Mouse (Mus musculus): Measurements from ENCODE around the gene Slc25a11. TPM values are rescaled to one million over a fixed set of nuclear protein-coding genes. Genes with fewer than 3 reads are reported as not detected.

The Slc25a11 gene
- polyA plus RNA-seq, 1 experiment from 2014 or later = 144 TPM

- H3K4me3 ChIP-seq (ENCODE audit: low read depth, low read length) = no peak within 1 kb of the TSS
- no peak within 1 kb of the TSS for H3K4me2 ChIP-seq (ENCODE audit: low read depth, low read length)
- peak within 1 kb of the TSS; percentile 28; the same call in 1 of the 2 replicates for H3K9ac ChIP-seq (replicated peaks; ENCODE audit: low read length)
- H3K27me3 ChIP-seq (ENCODE audit: control insufficient read depth, insufficient read depth, low read length) = peaks cover 4% of the 10 kb centered on the region
- no peak for ATAC-seq (replicated peaks; ENCODE audit: insufficient number of reproducible peaks, low FRiP score, low TSS enrichment, low read depth)
- 60% methylated on average over 1 of the region's 1 CpGs for WGBS
- no peak for DNase-seq (ENCODE audit: low spot score)
- no peaks in the 10 kb centered on the region for H3K9me3 ChIP-seq (replicated peaks; ENCODE audit: control insufficient read depth, low read length)
- no peaks in the 10 kb centered on the region for H3K36me3 ChIP-seq (replicated peaks; ENCODE audit: control insufficient read depth, insufficient read depth, low read depth, low read length)
- no peak within 1 kb of the TSS for H3K27ac ChIP-seq (replicated peaks; ENCODE audit: low read depth, low read length)
- peaks cover 3% of the 10 kb centered on the region for H3K4me1 ChIP-seq (ENCODE audit: control insufficient read depth, insufficient read depth, low read length)
These were observed 28.2 kb downstream of the Slc25a11 start, which contains the start of gene Chrne for GRCm38 (mm10) chr11:70619101-70619500. Gene Chrne, minus strand, starts transcription at chr11:70619216.

- 0 out of 2 replicates have a peak, but pooled peaks have one; percentile 9 for ATAC-seq (replicated peaks; ENCODE audit: insufficient number of reproducible peaks, low FRiP score, low TSS enrichment, low read depth)
These were observed 31.7 kb downstream of the Slc25a11 start, which contains the start of gene 4930544D05Rik for GRCm38 (mm10) chr11:70615516-70616093. Gene 4930544D05Rik, plus strand, starts transcription at chr11:70615848.

GRCm38 (mm10) chr11:70615074-70615473 is 32.2 kb downstream of the Slc25a11 start:
- H3K9me3 ChIP-seq (replicated peaks; ENCODE audit: control insufficient read depth, low read length) = no peaks in the 10 kb centered on the region
- H3K27ac ChIP-seq (replicated peaks; ENCODE audit: low read depth, low read length) = no peak overlapping the region
- ATAC-seq (replicated peaks; ENCODE audit: insufficient number of reproducible peaks, low FRiP score, low TSS enrichment, low read depth) (peak; percentile 44; the same call in 1 of the 2 replicates), DNase-seq (ENCODE audit: low spot score) (peak; percentile 67)
- peak overlapping the region; percentile 53 for H3K9ac ChIP-seq (replicated peaks; ENCODE audit: low read length)
- H3K4me1 ChIP-seq (ENCODE audit: control insufficient read depth, insufficient read depth, low read length) = peaks cover 3% of the 10 kb centered on the region
- H3K4me2 ChIP-seq (ENCODE audit: low read depth, low read length) = peak overlapping the region; percentile 67
- H3K27me3 ChIP-seq (ENCODE audit: control insufficient read depth, insufficient read depth, low read length) = peaks cover 4% of the 10 kb centered on the region
- peak overlapping the region; percentile 32 for H3K4me3 ChIP-seq (ENCODE audit: low read depth, low read length)
- 3% methylated on average over 17 of the region's 17 CpGs for WGBS
- H3K36me3 ChIP-seq (replicated peaks; ENCODE audit: control insufficient read depth, insufficient read depth, low read depth, low read length) = peaks cover 5% of the 10 kb centered on the region

More at GRCm38 (mm10) chr11:70615516-70616093, 31.7 kb downstream of the Slc25a11 start, which contains the start of gene 4930544D05Rik:
- Histone ChIP-seq H3K4me1 (ENCODE audit: control insufficient read depth, insufficient read depth, low read length) (peaks cover 3% of the 10 kb centered on the region), H3K9me3 (replicated peaks; ENCODE audit: control insufficient read depth, low read length) (no peaks in the 10 kb centered on the region), H3K4me3 (ENCODE audit: low read depth, low read length) (peak within 1 kb of the TSS; percentile 32), H3K27me3 (ENCODE audit: control insufficient read depth, insufficient read depth, low read length) (peaks cover 4% of the 10 kb centered on the region), H3K4me2 (ENCODE audit: low read depth, low read length) (peak within 1 kb of the TSS; percentile 67), H3K27ac (replicated peaks; ENCODE audit: low read depth, low read length) (no peak within 1 kb of the TSS), H3K36me3 (replicated peaks; ENCODE audit: control insufficient read depth, insufficient read depth, low read depth, low read length) (peaks cover 5% of the 10 kb centered on the region), H3K9ac (replicated peaks; ENCODE audit: low read length) (peak within 1 kb of the TSS; percentile 53)
- DNase-seq (ENCODE audit: low spot score) = peak; percentile 19
- 13% methylated on average over 21 of the region's 21 CpGs for WGBS

GRCm38 (mm10) chr11:70612505-70612904 is 34.8 kb downstream of the Slc25a11 start:
- ATAC-seq (replicated peaks; ENCODE audit: insufficient number of reproducible peaks, low FRiP score, low TSS enrichment, low read depth) (no peak), DNase-seq (ENCODE audit: low spot score) (no peak)
- peaks cover 16% of the 10 kb centered on the region for H3K36me3 ChIP-seq (replicated peaks; ENCODE audit: control insufficient read depth, insufficient read depth, low read depth, low read length)
- no peak overlapping the region for H3K4me3 ChIP-seq (ENCODE audit: low read depth, low read length)
- no peak overlapping the region for H3K27ac ChIP-seq (replicated peaks; ENCODE audit: low read depth, low read length)
- H3K4me2 ChIP-seq (ENCODE audit: low read depth, low read length) = no peak overlapping the region
- peaks cover 3% of the 10 kb centered on the region for H3K4me1 ChIP-seq (ENCODE audit: control insufficient read depth, insufficient read depth, low read length)
- H3K9ac ChIP-seq (replicated peaks; ENCODE audit: low read length) = no peak overlapping the region
- WGBS = 75% methylated on average over 7 of the region's 7 CpGs
- no peaks in the 10 kb centered on the region for H3K9me3 ChIP-seq (replicated peaks; ENCODE audit: control insufficient read depth, low read length)
- H3K27me3 ChIP-seq (ENCODE audit: control insufficient read depth, insufficient read depth, low read length) = peaks cover 4% of the 10 kb centered on the region

GRCm38 (mm10) chr11:70610752-70611151 is 36.5 kb downstream of the Slc25a11 start:
- Histone ChIP-seq H3K9me3 (replicated peaks; ENCODE audit: control insufficient read depth, low read length) (no peaks in the 10 kb centered on the region), H3K4me3 (ENCODE audit: low read depth, low read length) (no peak overlapping the region), H3K9ac (replicated peaks; ENCODE audit: low read length) (no peak overlapping the region), H3K4me2 (ENCODE audit: low read depth, low read length) (no peak overlapping the region), H3K36me3 (replicated peaks; ENCODE audit: control insufficient read depth, insufficient read depth, low read depth, low read length) (peaks cover 16% of the 10 kb centered on the region), H3K27ac (replicated peaks; ENCODE audit: low read depth, low read length) (no peak overlapping the region), H3K27me3 (ENCODE audit: control insufficient read depth, insufficient read depth, low read length) (no peaks in the 10 kb centered on the region), H3K4me1 (ENCODE audit: control insufficient read depth, insufficient read depth, low read length) (peaks cover 3% of the 10 kb centered on the region)
- ATAC-seq (replicated peaks; ENCODE audit: insufficient number of reproducible peaks, low FRiP score, low TSS enrichment, low read depth) (no peak), DNase-seq (ENCODE audit: low spot score) (no peak)
- 83% methylated on average over 4 of the region's 4 CpGs for WGBS

- Histone ChIP-seq H3K4me2 (ENCODE audit: low read depth, low read length) (no peak overlapping the region), H3K4me3 (ENCODE audit: low read depth, low read length) (no peak overlapping the region), H3K9ac (replicated peaks; ENCODE audit: low read length) (no peak overlapping the region), H3K36me3 (replicated peaks; ENCODE audit: control insufficient read depth, insufficient read depth, low read depth, low read length) (peaks cover 18% of the 10 kb centered on the region), H3K4me1 (ENCODE audit: control insufficient read depth, insufficient read depth, low read length) (no peaks in the 10 kb centered on the region), H3K9me3 (replicated peaks; ENCODE audit: control insufficient read depth, low read length) (no peaks in the 10 kb centered on the region), H3K27me3 (ENCODE audit: control insufficient read depth, insufficient read depth, low read length) (no peaks in the 10 kb centered on the region), H3K27ac (replicated peaks; ENCODE audit: low read depth, low read length) (no peak overlapping the region)
- 89% methylated on average over 26 of the region's 26 CpGs for WGBS
- DNase-seq (ENCODE audit: low spot score) = no peak
- ATAC-seq (replicated peaks; ENCODE audit: insufficient number of reproducible peaks, low FRiP score, low TSS enrichment, low read depth) = no peak
These were observed 38.8 kb downstream of the Slc25a11 start for GRCm38 (mm10) chr11:70608381-70609066.

- no peaks in the 10 kb centered on the region for H3K27me3 ChIP-seq (ENCODE audit: control insufficient read depth, insufficient read depth, low read length)
- ATAC-seq (replicated peaks; ENCODE audit: insufficient number of reproducible peaks, low FRiP score, low TSS enrichment, low read depth) (no peak), DNase-seq (ENCODE audit: low spot score) (no peak)
- peaks cover 17% of the 10 kb centered on the region for H3K36me3 ChIP-seq (replicated peaks; ENCODE audit: control insufficient read depth, insufficient read depth, low read depth, low read length)
- no peak overlapping the region for H3K4me3 ChIP-seq (ENCODE audit: low read depth, low read length)
- no peak overlapping the region for H3K27ac ChIP-seq (replicated peaks; ENCODE audit: low read depth, low read length)
- H3K4me1 ChIP-seq (ENCODE audit: control insufficient read depth, insufficient read depth, low read length) = no peaks in the 10 kb centered on the region
- no peaks in the 10 kb centered on the region for H3K9me3 ChIP-seq (replicated peaks; ENCODE audit: control insufficient read depth, low read length)
- H3K4me2 ChIP-seq (ENCODE audit: low read depth, low read length) = no peak overlapping the region
- no peak overlapping the region for H3K9ac ChIP-seq (replicated peaks; ENCODE audit: low read length)
- 93% methylated on average over 9 of the region's 9 CpGs for WGBS
These were observed 39.7 kb downstream of the Slc25a11 start for GRCm38 (mm10) chr11:70607611-70608010.

- H3K4me2 ChIP-seq (ENCODE audit: low read depth, low read length) = no peak overlapping the region
- no peaks in the 10 kb centered on the region for H3K27me3 ChIP-seq (ENCODE audit: control insufficient read depth, insufficient read depth, low read length)
- 74% methylated on average over 12 of the region's 12 CpGs for WGBS
- H3K9me3 ChIP-seq (replicated peaks; ENCODE audit: control insufficient read depth, low read length) = no peaks in the 10 kb centered on the region
- DNase-seq (ENCODE audit: low spot score) (no peak), ATAC-seq (replicated peaks; ENCODE audit: insufficient number of reproducible peaks, low FRiP score, low TSS enrichment, low read depth) (no peak)
- H3K4me3 ChIP-seq (ENCODE audit: low read depth, low read length) = no peak overlapping the region
- no peaks in the 10 kb centered on the region for H3K4me1 ChIP-seq (ENCODE audit: control insufficient read depth, insufficient read depth, low read length)
- peaks cover 15% of the 10 kb centered on the region for H3K36me3 ChIP-seq (replicated peaks; ENCODE audit: control insufficient read depth, insufficient read depth, low read depth, low read length)
- no peak overlapping the region for H3K9ac ChIP-seq (replicated peaks; ENCODE audit: low read length)
- no peak overlapping the region for H3K27ac ChIP-seq (replicated peaks; ENCODE audit: low read depth, low read length)
These were observed 40.6 kb downstream of the Slc25a11 start for GRCm38 (mm10) chr11:70606717-70607116.

Data from embryonic facial prominence, embryonic 11.5 days (tissue).